Mouse (Mus musculus) olfactory bulb, adult 2 months (tissue): ENCODE data around the gene Ahcy. TPM values are rescaled to one million over a fixed set of nuclear protein-coding genes. Genes with fewer than 3 reads are reported as not detected.
A peak's percentile ranks its signal among the peaks of the same experiment; 100 is the strongest.
"Not testable (repeated sequence)": the region's sequence is repeated elsewhere in the genome, so short reads cannot be mapped to it uniquely, and the experiment has no call there.

ENCODE experiments used
- H3K27ac ChIP-seq: fragments of 200-500 bp; 2 replicates; pipeline ENCODE4 v1.5.1; 2012; ENCODE audit warnings: low read depth, low read length; ENCODE audit not compliant: insufficient read depth
- H3K4me1 ChIP-seq: fragments of 200-500 bp; 2 replicates; pipeline ENCODE4 v1.6.1; 2012; ENCODE audit warnings: low read length; ENCODE audit not compliant: control insufficient read depth, insufficient read depth
- H3K4me3 ChIP-seq: fragments of 200-500 bp; 2 replicates; pipeline ENCODE4 v1.5.1; 2012; ENCODE audit warnings: mild to moderate bottlenecking, low read depth, low read length, moderate library complexity; ENCODE audit not compliant: insufficient read depth
- CTCF ChIP-seq: fragments of 200-500 bp; IDR thresholded peaks from 2 replicates; pipeline ENCODE4 v1.5.1; 2012; ENCODE audit warnings: low read depth, mild to moderate bottlenecking, low read length, moderate library complexity; ENCODE audit not compliant: insufficient read depth
- POLR2A ChIP-seq: fragments of 200-500 bp; IDR thresholded peaks from 2 replicates; pipeline ENCODE4 v1.6.1; 2012; ENCODE audit warnings: mild to moderate bottlenecking, low read depth, low read length, moderate library complexity; ENCODE audit not compliant: insufficient read depth
- WGBS: fragments of 180-500 bp; shearing (Covaris S2); methylation state at CpG from one replicate; pipeline ENCODE4 v1.1.7; 2018; 5-methylcytosine and 5-hydroxymethylcytosine counted together
- polyA plus RNA-seq: library from polyadenylated mRNA; stranded (reverse); fragments of >200 nt; gene quantifications from 2 replicates; pipeline ENCODE4 v1.2.4, GENCODE M21; 2012; ENCODE audit warnings: low replicate concordance; ENCODE audit not compliant: missing spikeins, insufficient read depth, insufficient read length

Gene Ahcy
- polyA plus RNA-seq, 1 experiment, result not detected

GRCm38 (mm10) chr2:155044542-155044941, 29.8 kb downstream of the Ahcy start:
- TF ChIP-seq POLR2A (no peak), CTCF (no peak)
- Histone ChIP-seq H3K4me3 (no peak overlapping the region), H3K27ac (no peak overlapping the region), H3K4me1 (no peaks in the 10 kb centered on the region)
- 82% methylated on average over 3 of the region's 3 CpGs for WGBS

- Histone ChIP-seq H3K27ac (no peak overlapping the region), H3K4me3 (no peak overlapping the region), H3K4me1 (peaks cover 3% of the 10 kb centered on the region)
- no peak for TF ChIP-seq CTCF
- no peak for TF ChIP-seq POLR2A
- WGBS, result 80% methylated on average over 4 of the region's 4 CpGs
Measured at GRCm38 (mm10) chr2:155039956-155040355, 34.3 kb downstream of the Ahcy start.

GRCm38 (mm10) chr2:155032938-155033710, 41.2 kb downstream of the Ahcy start:
- TF ChIP-seq CTCF, result no peak
- no peak for TF ChIP-seq POLR2A
- 44% methylated on average over 19 of the region's 19 CpGs for WGBS
- Histone ChIP-seq H3K27ac (no peak overlapping the region), H3K4me1 (peaks cover 3% of the 10 kb centered on the region), H3K4me3 (no peak overlapping the region)

GRCm38 (mm10) chr2:155030831-155031230, 43.5 kb downstream of the Ahcy start:
- Histone ChIP-seq H3K27ac (no peak overlapping the region), H3K4me3 (no peak overlapping the region), H3K4me1 (no peaks in the 10 kb centered on the region)
- no peak for TF ChIP-seq CTCF
- no peak for TF ChIP-seq POLR2A
- WGBS, result 80% methylated on average over 7 of the region's 7 CpGs

- H3K27ac ChIP-seq, H3K4me3 ChIP-seq, H3K4me1 ChIP-seq: not testable (repeated sequence)
- WGBS, result 66% methylated on average over 20 of the region's 20 CpGs
Measured at GRCm38 (mm10) chr2:155020247-155020826, 54.0 kb downstream of the Ahcy start.

GRCm38 (mm10) chr2:155019673-155020072, 54.6 kb downstream of the Ahcy start:
- TF ChIP-seq POLR2A (no peak), CTCF (peak; percentile 39; the same call in 1 of the 2 replicates)
- Histone ChIP-seq H3K4me1 (peaks cover 2% of the 10 kb centered on the region; the same call in 1 of the 2 replicates), H3K4me3 (peak overlapping the region; percentile 40), H3K27ac (no peak overlapping the region)
- under 1% methylated on average over 22 of the region's 22 CpGs for WGBS

- under 1% methylated on average over 38 of the region's 38 CpGs for WGBS
- TF ChIP-seq POLR2A (0 out of 2 replicates have a peak, but pooled peaks have one; percentile 31), CTCF (no peak)
- H3K27ac ChIP-seq, result no peak overlapping the region
- H3K4me3 ChIP-seq, result peak overlapping the region; percentile 40
- peaks cover 2% of the 10 kb centered on the region; the same call in 1 of the 2 replicates for H3K4me1 ChIP-seq
Measured at GRCm38 (mm10) chr2:155018762-155019641, 55.3 kb downstream of the Ahcy start.

GRCm38 (mm10) chr2:155018251-155018755, 56.0 kb downstream of the Ahcy start, which contains the start of gene Gm14226:
Gene Gm14226, plus strand, starts transcription at chr2:155018266.
- WGBS, result 3% methylated on average over 24 of the region's 26 CpGs
- not testable (repeated sequence) for H3K27ac ChIP-seq, H3K4me1 ChIP-seq
- H3K4me3 ChIP-seq, result peak within 1 kb of the TSS; percentile 40

GRCm38 (mm10) chr2:155016751-155017150, 57.5 kb downstream of the Ahcy start:
- H3K27ac ChIP-seq, H3K4me3 ChIP-seq, H3K4me1 ChIP-seq: not testable (repeated sequence)
- 63% methylated on average over 7 of the region's 9 CpGs for WGBS
